Mouse (Mus musculus) cerebellum, adult 18-20 months (tissue): Measurements from ENCODE around the gene Fsip2.

Source experiments
- DNase-seq, 2 experiments: peaks; one replicate each; pipeline ENCODE4 v3.0.0; 2021

The Fsip2 gene

GRCm38 (mm10) chr2:82943472-82943871, at the start of gene Fsip2:
Gene Fsip2 (plus strand): TSS chr2:82943634.
- DNase-seq = no peak

- DNase-seq = no peak
Measured at GRCm38 (mm10) chr2:82963443-82963842, 20.0 kb downstream of the Fsip2 start.

- DNase-seq = no peak
Measured at GRCm38 (mm10) chr2:83025853-83026252, 82.4 kb downstream of the Fsip2 start.

- no peak for DNase-seq
Measured at GRCm38 (mm10) chr2:83052914-83053690, 109.7 kb downstream of the Fsip2 start.
